Mouse (Mus musculus) lung, postnatal 10 days (tissue): ENCODE data around the gene Spryd7.

ENCODE experiments used
- DNase-seq: peaks from one replicate; pipeline ENCODE4 v3.0.0; 2021

The Spryd7 gene

DNA sequence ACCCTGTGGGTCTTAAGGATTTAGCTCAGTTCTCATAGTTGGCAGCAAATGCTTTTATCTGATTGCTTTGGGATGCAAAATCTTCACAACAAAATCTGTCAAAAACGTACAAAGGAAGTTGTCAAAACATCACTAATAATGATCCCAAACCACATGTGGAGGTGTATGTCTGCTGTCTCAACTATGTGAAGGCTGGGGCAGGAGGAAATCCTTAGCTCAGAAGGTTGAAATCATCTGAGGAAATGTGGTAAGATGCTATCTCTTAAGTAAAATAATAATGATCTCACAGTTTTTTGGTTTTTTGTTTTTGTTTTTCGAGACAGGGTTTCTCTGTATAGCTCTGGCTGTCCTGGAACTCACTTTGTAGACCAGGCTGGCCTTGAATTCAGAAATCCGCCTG is 20.9 kb downstream of the Spryd7 start:
- DNase-seq = no peak

DNA sequence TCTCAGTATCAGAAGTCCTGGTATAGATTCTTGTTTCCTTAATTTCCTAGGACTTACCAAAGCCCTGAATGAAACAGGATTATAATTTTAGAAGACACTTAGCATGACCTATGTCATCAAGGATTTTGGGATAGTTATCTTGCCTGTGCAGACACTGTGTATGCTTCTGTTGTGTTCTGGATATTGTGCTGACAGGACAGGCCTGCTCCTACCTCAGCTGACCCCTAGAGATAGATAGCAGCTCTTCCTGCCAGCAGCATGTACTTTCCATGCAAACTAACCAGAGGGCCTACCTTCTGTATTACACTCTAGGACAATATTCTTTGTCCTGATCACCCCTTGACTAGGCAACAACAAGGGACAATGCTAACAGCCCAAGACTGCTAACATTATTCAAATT is 25.7 kb downstream of the Spryd7 start:
- no peak for DNase-seq

DNA sequence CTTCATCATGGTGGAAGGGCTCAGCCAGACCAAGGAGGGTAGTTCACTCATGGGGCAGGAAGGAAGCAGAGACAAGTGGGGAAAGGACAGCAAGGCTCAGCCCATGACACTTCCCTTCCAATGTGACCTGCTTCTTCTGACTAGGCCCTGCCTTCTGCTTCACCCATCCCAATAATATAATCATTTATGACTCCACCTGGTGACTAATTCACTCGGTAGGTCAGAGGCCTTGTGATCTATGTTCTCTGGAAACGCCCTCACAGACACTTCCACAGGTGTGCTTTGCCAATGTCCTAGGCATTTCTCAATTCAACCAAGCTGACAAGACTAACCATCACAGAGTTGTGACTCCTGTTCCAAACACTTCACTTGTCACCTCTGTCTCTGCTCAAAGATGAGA is 26.3 kb downstream of the Spryd7 start:
- DNase-seq = no peak

DNA sequence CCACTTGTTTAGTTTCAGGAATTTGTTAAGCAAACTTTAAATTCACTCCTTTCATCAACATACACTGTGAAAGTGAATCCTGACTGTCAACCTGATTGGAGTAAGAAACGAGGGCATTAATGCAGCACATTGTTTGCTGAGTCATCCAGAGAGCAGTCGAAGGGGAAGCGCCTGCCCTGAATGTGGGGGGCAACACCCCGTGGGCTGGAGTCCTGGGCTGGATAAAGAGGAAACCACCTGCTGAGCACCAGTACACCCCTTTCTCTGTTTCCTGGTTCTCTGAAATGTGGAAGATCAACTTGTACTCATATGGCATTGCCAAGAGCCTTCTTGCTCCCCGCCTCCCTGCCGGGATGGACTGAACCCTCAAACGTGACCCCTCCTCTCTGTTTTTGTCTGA is 27.2 kb downstream of the Spryd7 start:
- DNase-seq = no peak

DNA sequence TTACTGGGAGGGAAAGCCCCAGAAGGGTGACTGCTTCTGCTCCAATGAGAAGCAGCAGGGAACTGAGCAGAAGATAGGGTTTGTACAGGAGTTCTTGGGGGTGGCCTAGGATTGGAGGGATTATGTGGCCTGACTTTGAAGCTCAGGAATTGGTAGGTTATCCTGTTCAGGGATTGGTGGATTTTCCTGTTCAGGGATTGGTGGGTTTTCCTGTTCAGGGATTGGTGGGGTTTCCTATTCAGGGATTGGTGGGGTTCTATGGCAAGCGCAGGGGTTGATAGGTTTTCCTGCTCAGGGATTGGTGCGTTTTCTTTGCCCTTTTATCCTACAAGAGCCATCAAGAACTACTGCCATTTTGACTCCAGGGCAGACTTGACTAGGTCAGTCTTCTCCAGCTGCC is 30.7 kb downstream of the Spryd7 start:
- no peak for DNase-seq

DNA sequence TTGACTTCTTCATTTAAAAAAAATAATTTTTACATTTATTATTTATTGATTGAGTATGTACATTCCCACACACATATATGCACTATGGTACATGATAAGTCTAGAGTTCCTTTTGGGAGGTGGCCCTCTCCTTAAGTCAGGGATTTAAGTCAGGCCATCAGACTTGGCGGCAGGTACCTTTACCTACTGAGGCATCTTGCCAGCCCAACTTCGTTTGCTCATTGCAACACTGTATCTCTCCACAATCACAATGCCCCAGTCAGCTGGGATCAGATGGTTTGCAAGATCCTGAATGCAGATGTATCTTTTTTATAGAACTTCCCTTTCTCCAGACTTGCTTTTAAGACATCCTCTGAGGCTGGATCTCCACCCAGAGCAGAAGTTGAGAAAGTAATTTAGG is 32.9 kb downstream of the Spryd7 start:
- DNase-seq = no peak

DNA sequence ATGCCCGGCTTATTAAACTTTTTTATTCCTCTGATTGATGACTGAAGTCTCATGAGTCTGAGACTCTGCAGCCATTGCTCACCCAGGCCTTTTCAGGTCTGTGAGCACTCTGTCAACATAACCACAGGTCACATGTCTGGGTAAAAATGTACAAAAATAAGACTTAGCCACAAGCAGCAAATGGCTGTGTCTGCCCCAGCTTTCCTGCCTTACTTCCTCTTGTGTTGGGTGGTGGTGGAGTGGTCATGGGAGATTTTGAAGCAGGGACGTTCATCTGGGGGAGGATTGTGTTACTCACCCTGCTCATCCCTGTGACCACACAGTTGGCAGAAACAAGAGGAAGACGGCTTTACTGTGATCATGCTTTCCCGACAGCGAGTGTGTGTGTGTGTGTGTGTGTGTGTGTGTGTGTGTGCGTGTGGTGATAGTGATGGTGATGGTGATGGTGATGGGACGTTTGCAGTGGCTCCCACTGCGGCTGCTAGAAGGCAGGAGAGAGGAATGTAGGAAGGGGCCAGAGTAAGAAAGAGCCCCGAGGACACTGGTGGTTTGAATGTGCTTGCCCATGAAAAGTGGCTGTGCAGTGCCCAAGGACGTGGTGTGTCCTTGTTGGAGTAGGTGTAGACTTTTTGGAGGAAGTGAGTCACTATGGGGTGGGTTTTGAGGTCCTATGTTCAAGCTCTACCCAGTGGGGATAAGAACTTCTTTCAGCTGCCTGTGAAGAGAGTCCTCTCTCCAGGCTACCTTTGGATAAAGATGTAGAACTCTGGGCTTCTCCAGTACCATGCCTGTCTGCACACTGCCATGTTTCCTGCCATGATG is 37.8 kb downstream of the Spryd7 start:
- peak; percentile 7 for DNase-seq

DNA sequence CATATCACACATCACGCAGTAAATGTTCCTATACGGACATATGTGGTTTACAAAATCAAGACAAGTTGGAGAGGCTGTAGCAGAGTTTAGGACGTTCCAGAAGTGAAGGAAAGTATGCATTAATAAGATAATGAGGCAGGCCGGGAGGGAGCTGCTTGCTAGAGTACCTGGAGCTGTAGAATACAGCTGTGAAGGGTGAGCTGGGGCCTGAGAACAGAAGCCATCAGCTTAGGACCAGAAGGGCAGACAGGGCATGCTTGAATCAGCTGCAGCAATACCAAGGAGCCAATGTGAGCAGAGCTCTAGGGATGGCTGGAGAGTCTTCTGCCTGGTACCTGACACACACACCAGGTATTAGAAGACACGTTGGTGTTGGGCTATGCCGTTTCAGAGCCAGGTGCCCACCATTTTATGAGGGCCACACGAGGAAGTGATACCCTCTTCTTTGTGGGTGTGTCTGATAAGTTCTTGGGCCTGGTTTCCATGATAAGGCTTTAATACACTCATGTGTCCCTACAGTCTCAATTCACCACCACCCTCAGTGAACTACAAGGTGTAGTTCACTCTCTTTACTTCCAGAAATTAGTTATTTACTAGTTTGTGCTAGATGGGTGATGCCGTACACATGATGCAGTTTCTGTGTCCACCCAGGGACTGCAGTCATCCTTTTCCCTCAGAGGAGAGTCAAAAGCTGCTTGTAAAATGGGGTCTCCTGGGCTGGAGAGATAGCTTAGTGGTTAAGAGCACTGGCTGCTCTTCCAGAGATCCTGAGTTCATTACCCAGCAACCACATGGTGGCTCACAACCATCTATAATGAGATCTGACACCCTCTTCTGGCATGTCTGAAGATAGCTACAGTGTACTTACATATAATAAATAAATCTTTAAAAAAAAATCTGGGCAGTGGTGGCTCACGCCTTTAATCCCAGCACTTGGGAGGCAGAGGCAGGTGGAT is 39.9 kb downstream of the Spryd7 start:
- no peak for DNase-seq

DNA sequence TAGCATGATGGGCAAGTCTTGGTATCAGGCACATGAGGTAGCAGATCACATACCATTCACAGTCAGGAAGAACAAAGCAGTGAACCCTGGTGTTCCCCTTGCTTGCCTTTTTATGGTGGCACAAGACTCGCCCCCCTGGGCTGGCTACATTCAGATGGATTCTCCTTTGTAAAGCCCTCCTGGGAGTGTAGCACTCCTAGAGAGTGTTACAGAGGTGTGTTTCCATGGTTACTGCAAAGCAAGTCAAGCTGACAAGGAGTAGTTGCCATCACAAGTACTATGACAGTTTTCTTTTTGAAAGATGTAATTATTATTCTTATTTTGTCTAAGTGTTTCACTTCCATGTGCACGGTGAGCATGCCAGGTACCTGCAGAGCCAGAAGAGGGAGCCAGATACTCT is 45.2 kb downstream of the Spryd7 start:
- no peak for DNase-seq

DNA sequence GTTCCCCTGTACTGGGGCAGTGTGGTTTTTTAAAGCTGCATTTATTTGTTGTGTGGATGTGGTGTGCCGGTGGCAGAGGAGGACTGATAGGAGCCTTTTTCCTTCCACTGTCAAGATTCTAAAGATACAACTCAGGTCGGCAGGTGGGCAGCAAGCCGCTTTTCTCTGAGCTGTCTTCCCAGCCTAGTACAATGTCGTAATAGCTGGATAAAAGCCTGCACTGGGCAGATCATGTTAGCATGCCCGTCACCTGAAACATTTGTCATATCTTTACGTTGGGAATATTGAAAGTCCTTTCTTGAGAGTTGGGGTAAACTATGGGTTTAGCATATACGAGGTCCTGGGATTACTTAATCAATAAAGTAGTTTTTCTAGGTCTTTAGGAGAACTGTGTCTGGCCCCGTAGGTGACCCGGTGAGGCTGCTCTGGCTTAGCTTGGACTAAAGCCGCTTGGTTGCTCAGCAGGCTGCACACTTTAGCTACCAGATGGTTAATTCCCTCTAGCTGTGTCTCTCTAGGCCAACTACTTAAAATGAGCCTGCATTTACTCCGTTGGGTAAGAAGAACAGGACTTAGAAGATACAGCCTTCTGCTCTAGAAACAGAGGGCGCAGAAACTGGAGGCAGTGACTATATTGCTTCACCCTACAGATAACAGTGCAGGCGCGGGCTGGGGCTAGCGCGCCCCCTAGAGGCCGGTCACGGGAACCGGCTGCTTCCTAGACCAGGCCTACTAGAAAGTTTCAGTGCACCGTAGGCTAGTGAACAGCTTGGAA is 58.8 kb downstream of the Spryd7 start:
- DNase-seq = peak; percentile 78

DNA sequence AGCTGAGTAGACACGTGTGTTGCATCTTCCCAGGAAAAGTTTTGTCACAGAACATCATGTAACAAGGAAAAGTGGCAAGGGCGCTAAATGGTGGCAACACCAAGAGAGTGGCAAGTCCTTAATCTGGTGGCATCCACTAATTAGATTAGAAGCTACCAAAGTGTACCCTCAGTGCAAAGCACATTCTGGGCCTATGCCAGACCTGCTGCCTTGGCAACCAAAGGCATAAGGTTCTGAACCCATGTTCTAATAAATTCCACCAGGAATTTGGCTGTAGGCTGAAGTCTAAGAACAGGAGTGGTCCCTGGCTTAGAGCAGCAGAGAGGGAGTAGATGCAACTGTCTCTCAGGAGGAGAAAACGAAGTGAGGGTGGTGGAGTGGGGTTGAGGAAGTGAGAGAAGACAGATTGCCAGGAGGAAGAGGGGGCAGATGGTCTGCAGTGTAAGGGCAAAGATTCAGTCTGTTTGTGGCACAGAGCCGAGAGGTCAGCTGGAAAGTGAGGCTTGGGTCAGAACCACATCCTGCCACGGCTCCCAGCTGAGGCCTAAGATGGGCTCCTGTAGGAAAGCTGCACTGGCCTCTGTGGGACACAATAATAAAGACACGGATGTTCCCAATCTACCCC is 63.1 kb downstream of the Spryd7 start:
- DNase-seq = peak; percentile 39
